Mouse (Mus musculus) T-helper 2 cell (primary cell): ENCODE measurements at regions not wholly inside any gene's neighbourhood (a gene's known extent, or its start where the extent isn't known, plus 50 kb on each side); places are given as distances from the start of the nearest gene placed in this dataset.

Source experiments
- in situ Hi-C: fragments of 300-600 bp; cut with MboI, MseI; formaldehyde crosslinking; loops from one replicate; pipeline ENCODE4 v1.15.1; 2025; ENCODE audit warnings: high pct_unique_total_duplicates

DNA sequence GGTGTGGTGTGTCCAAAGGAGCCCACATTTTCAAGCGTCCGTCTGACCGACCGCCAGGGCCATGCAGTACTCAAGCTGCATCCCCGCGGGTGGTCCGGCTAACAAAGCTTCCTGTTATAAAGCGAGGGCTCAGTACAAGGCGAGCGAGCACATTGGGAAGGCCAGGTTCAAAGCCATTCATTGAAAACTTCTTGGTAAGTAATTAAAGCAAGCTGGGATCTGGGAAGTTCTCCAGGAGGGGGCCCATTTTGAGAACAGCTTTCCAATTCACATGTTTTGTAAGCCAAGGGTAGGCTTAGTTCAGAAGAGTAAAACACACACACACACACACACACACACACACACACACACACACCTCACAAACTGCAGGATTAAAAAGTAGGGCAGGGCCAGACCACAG lies 57.3 kb upstream of the Prep start:
- in situ Hi-C loops = no loop called here

GRCm38 (mm10) chr10:45009235-45009634 lies 57.8 kb upstream of the Prep start:
- in situ Hi-C loops = no loop called here

GRCm38 (mm10) chr10:45004037-45004653 lies 62.9 kb upstream of the Prep start:
- in situ Hi-C loops = no loop called here

DNA sequence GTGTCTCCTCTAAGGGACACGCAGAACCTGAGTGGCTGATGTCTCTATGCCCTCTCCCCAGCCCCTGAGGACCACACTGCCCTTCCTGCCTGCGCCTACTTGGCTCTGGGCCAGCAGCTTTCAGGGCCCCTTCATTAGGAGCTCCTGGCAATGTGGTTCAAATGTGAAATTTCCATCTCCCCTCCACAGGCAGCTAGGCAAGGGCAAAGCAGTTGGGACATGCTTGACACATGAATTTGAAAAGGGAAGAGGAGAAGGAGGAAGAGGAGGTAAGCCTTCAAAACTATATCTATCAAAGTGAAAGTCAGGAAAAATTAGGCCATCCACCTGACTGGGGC lies 63.7 kb upstream of the Prep start:
- in situ Hi-C loops = no loop called here

GRCm38 (mm10) chr10:45002637-45003343 lies 64.2 kb upstream of the Prep start:
- in situ Hi-C loops = no loop called here

GRCm38 (mm10) chr10:45000873-45001859 lies 65.8 kb upstream of the Prep start:
- in situ Hi-C loops = no loop called here

DNA sequence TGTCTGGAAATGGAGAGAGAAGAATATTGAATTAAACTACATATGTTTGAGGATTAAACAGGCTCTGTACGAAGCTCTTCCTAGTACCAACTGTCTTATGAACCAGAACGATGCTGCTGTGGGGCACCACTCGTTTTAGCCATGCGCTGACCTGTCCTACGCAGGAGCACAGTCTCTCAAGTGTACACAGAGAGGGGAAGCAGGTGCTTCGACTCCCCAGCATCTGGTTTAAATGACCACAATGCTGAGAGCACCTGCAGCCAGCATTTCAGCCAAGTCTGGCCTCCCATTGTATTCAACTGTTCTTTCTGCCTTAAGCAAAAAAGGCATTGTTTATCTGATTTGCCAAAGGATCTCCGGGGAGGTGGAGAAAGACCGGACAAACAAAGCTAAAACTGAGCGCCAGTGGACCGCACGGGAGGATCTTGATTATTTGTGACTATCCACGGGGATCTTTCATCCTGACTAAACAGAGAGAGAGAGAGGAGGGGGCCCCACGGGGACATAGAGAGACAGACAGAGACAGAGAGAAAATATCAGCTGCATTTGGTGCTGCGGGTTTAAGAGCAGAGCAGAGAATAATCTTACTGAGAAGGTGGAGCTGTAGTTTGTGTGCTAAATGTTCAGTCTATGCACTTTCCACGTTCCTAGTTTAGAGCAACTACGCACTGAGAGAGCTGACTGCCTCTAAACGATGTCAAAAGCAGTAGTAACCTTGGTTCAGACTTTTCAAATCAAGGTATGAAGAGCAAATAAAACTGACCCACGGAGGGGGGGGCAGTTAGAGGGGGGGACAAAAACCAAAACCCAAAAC lies 66.8 kb upstream of the Prep start:
- in situ Hi-C loops = no loop called here

DNA sequence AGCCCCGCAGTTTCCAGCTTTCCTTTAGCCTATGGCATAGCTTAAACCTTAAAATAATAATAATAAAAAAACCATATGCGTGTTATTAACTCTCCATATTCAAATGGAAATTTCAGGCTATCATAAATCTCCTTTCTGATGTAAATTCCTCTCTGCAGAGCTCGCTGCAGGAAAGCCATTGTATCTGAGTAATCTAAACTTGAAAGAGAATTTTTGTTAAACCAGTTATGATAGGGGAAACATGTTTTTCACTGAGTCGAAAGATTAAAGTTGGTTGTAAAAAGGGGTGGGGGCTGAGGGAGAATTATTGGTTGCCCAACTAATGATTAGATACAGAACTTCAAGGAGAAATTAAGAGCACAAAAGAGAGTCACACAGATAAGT lies 69.1 kb upstream of the Prep start:
- in situ Hi-C loops = no loop called here

DNA sequence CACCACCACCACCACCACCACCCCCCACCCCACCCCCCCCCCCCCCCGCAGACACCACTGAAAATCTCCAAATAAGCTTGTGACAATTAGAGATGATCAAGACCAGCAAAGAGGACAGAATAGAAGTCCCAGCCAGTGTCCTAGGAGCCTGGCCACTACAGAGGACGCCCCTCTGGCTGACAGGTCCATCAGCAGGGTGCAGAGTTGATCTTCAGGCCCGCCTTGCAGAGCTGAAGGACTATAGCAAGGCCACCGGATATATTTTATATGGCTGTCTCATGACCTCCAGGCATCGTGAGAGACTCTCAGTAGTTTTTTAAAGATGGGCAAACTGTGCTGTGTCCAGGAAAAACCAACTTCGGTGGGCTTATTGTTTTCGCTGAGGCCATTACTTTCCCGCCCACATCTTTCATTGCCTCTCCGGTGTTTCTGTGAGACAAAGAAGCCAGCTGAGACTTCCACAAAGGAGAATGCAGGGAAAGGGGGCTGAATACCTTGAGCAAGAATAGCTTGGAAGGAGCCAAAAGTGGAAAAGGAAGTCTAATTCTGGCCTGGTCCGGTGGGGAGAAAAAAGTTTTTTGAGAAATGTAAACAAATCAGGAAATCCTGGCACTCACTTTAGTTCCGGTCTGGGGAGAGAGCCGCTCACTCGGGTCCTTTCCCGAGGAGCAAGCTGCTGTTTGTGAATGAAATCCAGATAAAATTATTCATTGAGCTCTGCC lies 69.7 kb upstream of the Prep start:
- in situ Hi-C loops = no loop called here

- in situ Hi-C loops = no loop called here
Measured at GRCm38 (mm10) chr10:44995756-44996155, 71.2 kb upstream of the Prep start.

- in situ Hi-C loops = no loop called here
Measured at GRCm38 (mm10) chr10:44994385-44995281, 72.4 kb upstream of the Prep start.

- in situ Hi-C loops = no loop called here
Measured at GRCm38 (mm10) chr10:44993470-44994260, 73.3 kb upstream of the Prep start.

DNA sequence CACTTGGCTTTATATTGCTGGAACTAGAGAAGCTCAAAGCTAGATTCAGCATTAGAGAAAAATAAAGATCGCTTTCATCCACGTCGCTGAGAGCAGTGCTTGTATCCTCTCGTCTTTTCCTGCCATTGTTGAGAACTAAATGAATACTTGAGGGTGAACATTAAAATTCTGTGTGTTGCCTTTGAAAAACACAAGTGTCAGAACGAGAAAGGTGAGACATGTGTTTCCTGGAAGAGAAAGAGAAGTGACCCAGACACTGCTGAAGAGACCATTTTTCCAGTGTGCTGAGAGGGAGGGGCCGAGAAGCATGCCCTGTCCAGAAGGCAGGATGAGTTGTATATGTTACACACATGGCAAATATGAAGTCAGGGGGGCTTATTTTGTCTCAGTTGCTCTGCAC lies 77.5 kb upstream of the Prep start:
- in situ Hi-C loops = loop anchor here (10.0 kb wide), 1 partner anchor 405 kb away; no protein-coding TSS in a partner anchor

GRCm38 (mm10) chr10:44988756-44989155 lies 78.2 kb upstream of the Prep start:
- in situ Hi-C loops = loop anchor here (10.0 kb wide), 1 partner anchor 404 kb away; no protein-coding TSS in a partner anchor

DNA sequence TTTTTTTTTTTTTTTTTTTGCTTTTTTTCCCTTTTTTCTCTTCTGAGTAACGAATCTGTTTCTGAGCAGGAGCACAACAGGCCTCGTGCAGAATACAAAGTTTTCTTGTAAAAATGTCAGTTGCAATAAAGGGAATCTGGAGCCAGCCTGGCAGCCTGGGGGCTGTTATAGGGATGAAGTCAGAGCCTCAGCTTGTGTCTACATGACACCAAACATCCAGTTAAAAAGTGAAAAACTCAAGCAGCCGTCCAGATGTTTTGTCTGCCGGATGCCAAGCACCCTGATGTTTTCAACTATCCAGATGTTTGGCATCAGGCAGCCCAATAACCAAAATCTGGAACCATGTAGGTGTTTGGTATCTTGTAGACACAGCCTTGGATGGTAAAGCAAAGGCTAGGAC lies 79.4 kb upstream of the Prep start:
- in situ Hi-C loops = loop anchor here (10.0 kb wide), 1 partner anchor 403 kb away; no protein-coding TSS in a partner anchor

DNA sequence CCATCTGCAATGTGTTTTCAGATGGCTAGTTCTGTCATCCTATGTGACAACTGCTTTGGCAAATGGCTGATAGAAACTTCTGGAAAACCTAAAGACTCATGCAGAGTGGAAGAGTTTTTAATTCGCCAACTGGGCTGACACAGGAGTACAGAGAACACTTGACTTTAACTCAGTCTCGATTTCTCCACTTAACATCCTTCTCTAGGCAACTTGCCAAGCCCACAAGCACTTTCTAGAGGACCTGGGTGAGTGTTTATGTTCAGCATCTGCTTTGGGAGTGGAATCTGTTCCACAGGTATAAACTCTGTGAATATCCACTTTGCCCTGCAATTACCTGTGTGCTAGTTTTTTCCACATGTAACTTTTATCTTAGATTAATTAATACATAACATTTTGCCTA lies 85.1 kb upstream of the Prep start:
- in situ Hi-C loops = loop anchor here (10.0 kb wide), 1 partner anchor 397 kb away; no protein-coding TSS in a partner anchor

- in situ Hi-C loops = no loop called here
Measured at GRCm38 (mm10) chr10:44976815-44977214, 90.2 kb upstream of the Prep start.

- in situ Hi-C loops = no loop called here
Measured at GRCm38 (mm10) chr10:44971911-44972310, 95.1 kb upstream of the Prep start.

- in situ Hi-C loops = no loop called here
Measured at GRCm38 (mm10) chr10:44959968-44960367, 107.0 kb upstream of the Prep start.
